Mouse (Mus musculus): ENCODE data around the gene Vwa5b2. TPM values are rescaled to one million over a fixed set of nuclear protein-coding genes. Genes with fewer than 3 reads are reported as not detected.

Vwa5b2 gene
- polyA plus RNA-seq, 1 experiment from 2014 or later, result 0.97 TPM

DNA sequence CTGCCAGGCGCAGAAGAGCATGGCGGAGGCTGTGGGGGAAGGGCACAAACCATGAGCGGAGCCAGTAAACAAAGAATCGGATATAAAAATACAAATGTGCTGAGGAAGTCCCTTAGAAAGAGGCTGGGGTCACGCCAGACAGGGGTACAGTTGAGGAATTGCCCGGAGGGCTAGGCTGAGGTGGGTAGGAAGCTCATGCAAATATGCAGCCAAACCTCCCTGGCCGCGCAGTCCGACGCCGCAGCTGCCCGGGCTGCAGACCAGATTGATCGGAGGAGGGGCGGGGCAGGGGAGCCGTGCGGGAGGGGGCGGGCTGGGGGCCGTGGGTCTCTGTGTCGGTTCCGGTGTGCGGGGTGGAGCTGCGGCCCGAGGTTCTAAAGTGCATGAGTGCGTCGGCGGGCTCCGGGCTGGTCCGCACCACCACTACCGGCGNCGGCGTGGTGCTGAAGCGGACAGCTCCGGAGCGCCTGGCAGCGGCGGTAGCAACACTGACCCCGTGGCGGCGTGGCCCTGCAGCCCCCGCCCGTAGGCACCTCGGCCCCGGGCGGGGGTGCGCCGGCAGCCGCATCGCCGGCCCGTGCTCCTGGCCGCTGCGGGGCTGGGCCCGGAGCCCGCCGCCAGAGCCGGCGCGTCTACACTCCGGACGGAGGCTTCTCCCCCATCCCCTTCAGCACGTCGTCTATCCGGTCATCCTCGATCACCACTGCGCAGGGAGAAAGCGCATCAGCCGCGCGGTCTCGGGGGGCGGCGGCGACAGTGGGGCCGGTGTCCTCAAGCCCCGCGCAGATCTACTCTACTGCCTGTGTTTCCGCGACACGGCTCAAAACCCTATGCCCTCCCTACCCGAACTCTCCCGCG is 30.5 kb downstream of the Vwa5b2 start:
- WGBS, result 2% methylated on average over 82 of the region's 83 CpGs
- Histone ChIP-seq H3K27me3 (ENCODE audit: poor library complexity, severe bottlenecking) (peaks cover 34% of the 10 kb centered on the region), H3K4me3 (peak overlapping the region; percentile 84), H3K27ac (peak overlapping the region; percentile 65), H3K9me3 (no peaks in the 10 kb centered on the region), H3K36me3 (replicated peaks) (peaks cover 27% of the 10 kb centered on the region), H3K4me1 (peaks cover 47% of the 10 kb centered on the region)
- DNase-seq (ENCODE audit: extremely low spot score, low spot score), result peak; percentile 49

DNA sequence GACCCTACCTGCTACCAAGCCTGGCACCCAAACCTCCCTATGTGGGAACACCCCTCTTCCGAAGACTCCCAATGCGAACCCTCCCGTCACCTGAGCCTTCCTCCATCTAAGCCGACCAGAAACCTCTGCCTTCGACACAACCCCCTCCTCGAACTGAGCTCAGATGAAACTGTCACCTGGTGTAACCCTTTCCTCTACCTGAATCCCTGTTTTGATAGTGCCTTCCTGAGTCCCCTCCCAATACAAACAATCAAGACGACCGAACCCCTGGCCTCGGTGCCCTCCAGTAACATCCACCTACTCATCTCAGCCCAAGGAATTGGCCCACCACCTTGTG is 31.1 kb downstream of the Vwa5b2 start:
- H3K36me3 ChIP-seq (replicated peaks), result peaks cover 25% of the 10 kb centered on the region
- DNase-seq (ENCODE audit: extremely low spot score, low spot score), result peak; percentile 24
- peaks cover 47% of the 10 kb centered on the region for H3K4me1 ChIP-seq
- H3K27me3 ChIP-seq (ENCODE audit: poor library complexity, severe bottlenecking), result peaks cover 34% of the 10 kb centered on the region
- H3K27ac ChIP-seq, result peak overlapping the region; percentile 96
- peak overlapping the region; percentile 84 for H3K4me3 ChIP-seq
- no peaks in the 10 kb centered on the region for H3K9me3 ChIP-seq
- WGBS, result 0% methylated on average over 9 of the region's 9 CpGs

DNA sequence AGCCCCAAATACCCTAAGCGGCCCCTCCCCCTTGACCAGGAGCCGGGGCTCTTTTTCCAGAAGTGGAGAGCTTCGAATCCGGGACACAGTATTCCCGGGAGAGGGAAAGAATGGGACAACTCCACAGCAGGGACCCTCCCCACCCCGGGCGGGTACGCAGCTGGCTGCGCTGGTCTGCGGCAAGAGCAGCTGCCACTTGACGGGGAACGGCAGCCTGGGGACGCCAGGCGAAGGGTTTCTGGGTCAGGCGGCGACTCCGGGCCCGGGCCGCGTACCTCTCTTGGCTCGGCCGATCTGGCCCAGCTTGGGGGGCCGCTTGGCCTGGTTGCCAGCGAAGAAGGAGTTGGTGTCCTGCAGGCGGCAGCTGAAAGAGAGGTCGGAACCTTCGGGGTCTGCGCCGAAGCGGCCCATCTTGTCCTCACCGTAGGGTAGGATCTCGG is 31.5 kb downstream of the Vwa5b2 start:
- H3K36me3 ChIP-seq (replicated peaks), result peaks cover 22% of the 10 kb centered on the region
- no peaks in the 10 kb centered on the region for H3K9me3 ChIP-seq
- peaks cover 47% of the 10 kb centered on the region for H3K4me1 ChIP-seq
- peaks cover 34% of the 10 kb centered on the region for H3K27me3 ChIP-seq (ENCODE audit: poor library complexity, severe bottlenecking)
- WGBS, result under 1% methylated on average over 32 of the region's 32 CpGs
- peak overlapping the region; percentile 84 for H3K4me3 ChIP-seq
- H3K27ac ChIP-seq, result peak overlapping the region; percentile 96
- DNase-seq (ENCODE audit: extremely low spot score, low spot score), result no peak

DNA sequence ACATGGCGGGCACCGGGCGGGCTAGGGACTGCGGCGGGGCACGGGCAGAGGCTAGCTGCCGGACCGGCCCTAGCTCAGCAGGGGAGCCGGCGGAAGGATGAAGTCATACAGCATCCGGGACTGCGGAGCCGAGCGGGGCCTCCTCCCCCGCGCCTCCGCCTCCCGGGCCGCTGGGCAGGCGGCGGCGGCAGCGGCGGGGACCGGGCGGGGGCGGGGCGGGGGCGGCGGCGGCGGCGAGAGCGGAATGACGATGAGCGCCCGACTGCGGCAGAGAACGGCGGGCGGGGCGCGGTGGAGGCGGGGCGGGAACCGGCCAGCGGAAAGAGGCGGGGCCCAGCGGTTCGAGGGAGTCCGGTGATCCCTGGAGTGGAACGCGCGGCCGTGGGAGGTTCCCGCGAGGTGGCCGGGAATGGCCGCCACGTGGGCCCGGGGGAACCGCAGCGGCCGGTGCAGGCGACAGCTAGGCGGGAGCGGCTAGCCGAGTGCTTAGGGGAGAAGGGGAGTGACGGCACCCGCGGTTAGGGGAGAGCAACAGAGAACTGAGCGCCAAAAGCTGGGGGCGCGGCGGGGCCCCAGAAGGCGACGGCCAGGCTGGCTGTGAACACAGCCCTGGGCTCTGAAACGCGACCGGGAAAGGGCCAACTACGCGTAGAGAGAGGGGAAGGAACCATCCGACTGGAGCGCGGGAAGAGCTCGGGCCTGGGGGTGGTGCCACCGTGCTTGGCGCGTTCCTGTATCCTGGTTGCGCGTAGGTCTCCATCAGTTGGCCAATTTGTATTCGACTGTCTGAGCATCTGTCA is 32.1 kb downstream of the Vwa5b2 start, which contains the start of gene Camk2n2:
TSS of gene Camk2n2 (minus strand) at position 97 of the 800 bp plus-strand sequence.
- Histone ChIP-seq H3K4me3 (peak within 1 kb of the TSS; percentile 84), H3K36me3 (replicated peaks) (peaks cover 16% of the 10 kb centered on the region), H3K27ac (peak within 1 kb of the TSS; percentile 96), H3K9me3 (no peaks in the 10 kb centered on the region), H3K4me1 (peaks cover 47% of the 10 kb centered on the region), H3K27me3 (ENCODE audit: poor library complexity, severe bottlenecking) (peaks cover 34% of the 10 kb centered on the region)
- under 1% methylated on average over 85 of the region's 92 CpGs for WGBS
- DNase-seq (ENCODE audit: extremely low spot score, low spot score), result peak; percentile 69

DNA sequence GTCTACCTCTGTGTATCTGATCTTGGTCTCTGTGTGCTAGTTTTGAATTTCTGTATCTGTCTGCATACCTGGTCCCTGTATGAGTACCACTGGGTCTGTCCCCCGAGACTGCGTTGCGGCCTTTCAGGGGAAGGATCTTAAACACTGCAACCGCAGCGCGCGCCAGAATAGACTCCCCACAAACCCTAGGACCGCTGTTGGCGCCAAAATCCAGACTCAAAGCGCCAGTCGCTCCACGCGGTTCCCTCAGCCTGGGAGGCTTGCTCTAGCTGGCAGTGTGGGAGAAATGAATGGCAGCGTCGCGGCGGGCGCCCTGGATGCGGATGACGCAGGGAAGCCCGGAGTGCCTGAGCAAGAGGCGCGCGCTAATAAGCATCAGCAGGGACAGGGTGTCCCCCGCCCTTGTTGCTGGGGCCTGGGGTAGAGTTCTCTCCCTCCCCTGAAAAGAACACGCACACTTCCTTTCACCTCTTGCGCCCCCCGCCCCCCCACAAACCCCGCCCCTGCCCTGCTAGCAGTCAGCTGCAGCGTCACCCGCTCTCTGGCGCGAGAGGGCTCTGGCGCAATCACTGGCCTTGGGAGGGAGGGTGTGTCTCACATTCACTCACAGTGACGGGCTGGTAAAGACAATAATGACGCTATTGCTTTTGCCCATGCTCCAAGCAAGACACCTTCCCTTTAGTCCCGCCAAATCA is 32.9 kb downstream of the Vwa5b2 start:
- peaks cover 47% of the 10 kb centered on the region for H3K4me1 ChIP-seq
- H3K27me3 ChIP-seq (ENCODE audit: poor library complexity, severe bottlenecking), result peaks cover 34% of the 10 kb centered on the region
- DNase-seq (ENCODE audit: extremely low spot score, low spot score), result peak; percentile 80
- WGBS, result under 1% methylated on average over 35 of the region's 37 CpGs
- peak overlapping the region; percentile 96 for H3K27ac ChIP-seq
- H3K4me3 ChIP-seq, result peak overlapping the region; percentile 84
- no peaks in the 10 kb centered on the region for H3K9me3 ChIP-seq
- H3K36me3 ChIP-seq (replicated peaks), result peaks cover 16% of the 10 kb centered on the region

DNA sequence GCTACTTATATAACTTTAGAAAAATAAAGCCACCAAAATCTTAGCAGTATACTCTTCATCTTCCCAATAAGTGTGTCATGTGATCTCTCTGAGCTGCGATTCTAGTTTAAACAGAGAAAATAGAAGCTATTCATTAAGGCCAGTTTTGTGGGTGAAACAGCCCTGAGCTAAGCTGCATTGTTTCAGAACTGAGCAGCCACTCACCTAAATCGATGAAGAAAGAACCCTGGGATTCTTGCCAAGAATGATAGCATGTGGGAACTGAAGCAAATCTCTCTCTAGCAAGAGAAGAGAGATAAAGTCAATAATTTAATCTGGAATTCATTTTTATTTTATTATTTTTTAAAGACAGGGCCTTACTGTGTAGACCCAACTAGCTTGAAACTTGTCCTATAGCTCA is 33.9 kb downstream of the Vwa5b2 start:
- Histone ChIP-seq H3K36me3 (replicated peaks) (peaks cover 8% of the 10 kb centered on the region), H3K4me3 (no peak overlapping the region), H3K27me3 (ENCODE audit: poor library complexity, severe bottlenecking) (peaks cover 32% of the 10 kb centered on the region), H3K9me3 (no peaks in the 10 kb centered on the region), H3K4me1 (peaks cover 47% of the 10 kb centered on the region), H3K27ac (no peak overlapping the region)
- no peak for DNase-seq (ENCODE audit: extremely low spot score, low spot score)
- 60% methylated on average over 2 of the region's 2 CpGs for WGBS

DNA sequence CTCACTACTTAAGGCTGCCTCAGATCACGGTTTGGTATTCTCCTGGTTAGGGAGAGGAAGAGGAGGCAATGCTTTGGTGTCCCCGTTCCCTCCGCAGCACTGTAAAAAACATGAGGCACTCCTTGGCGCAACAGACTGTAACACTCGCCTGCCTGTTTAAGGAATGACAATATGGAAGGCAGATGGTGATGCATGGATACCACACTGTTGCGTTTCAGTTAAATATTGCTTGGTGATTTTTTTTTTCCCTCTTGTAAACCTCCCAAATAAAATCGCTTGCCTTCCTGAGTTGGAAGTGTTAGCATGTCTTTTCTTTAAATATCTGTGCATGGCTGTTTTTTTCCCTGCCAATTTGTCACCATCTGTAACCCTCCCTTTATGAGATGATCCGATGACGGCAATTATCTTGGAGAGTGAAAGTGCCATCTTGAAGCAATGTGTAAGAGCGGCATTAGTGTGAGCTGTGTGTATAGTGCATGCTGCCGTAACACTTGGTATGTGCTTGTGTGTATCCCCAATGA is 39.7 kb downstream of the Vwa5b2 start:
- H3K9me3 ChIP-seq, result no peaks in the 10 kb centered on the region
- WGBS, result 63% methylated on average over 11 of the region's 11 CpGs
- peak overlapping the region; percentile 71; the same call in 1 of the 2 replicates for H3K4me3 ChIP-seq
- H3K27me3 ChIP-seq (ENCODE audit: poor library complexity, severe bottlenecking), result peaks cover 31% of the 10 kb centered on the region
- no peak for DNase-seq (ENCODE audit: extremely low spot score, low spot score)
- H3K36me3 ChIP-seq (replicated peaks), result peaks cover 5% of the 10 kb centered on the region
- H3K27ac ChIP-seq, result no peak overlapping the region
- H3K4me1 ChIP-seq, result peaks cover 15% of the 10 kb centered on the region

DNA sequence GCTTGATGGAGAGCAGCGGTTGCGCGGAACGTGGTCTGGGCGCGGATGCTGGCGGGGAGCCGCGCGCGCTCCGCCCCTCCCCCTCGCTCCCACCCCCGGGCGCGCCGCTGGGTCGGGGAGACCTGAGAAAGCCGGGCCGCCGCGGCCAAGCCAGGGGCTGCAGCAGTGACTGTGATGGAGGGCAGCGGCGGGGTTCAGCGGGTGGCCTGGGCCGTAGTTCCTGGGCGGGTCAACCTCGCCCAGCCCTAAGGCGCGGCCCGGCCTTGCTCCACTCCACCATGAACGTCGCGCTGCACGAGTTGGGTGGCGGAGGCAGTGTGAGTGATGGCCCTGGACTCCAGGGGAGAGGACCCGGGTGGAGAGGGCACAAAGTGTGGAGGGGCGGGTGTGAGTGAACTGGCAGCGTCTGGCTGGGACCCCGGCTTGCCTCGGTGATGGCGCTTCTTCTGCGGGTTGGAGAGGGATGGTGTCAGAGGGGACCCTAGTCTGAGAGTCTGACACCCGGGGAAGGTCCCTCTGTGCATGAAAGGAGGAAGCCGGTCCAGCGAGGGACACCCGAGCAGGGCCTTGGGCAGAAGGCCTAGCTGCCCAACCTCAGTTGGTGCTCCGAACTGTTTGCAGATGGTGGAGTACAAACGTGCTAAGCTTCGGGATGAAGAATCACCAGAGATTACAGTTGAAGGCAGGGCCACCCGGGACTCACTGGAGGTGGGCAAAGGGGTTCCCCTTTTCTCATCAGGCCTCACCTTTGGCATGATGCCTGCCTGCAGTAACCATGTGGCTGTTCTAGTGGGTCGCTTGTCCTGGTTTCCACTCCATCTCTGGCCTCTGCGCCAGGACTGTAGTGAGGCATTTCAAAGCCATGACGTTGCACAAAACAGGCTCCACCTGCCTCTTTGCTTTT is 40.7 kb downstream of the Vwa5b2 start, which contains the start of gene Ece2:
TSS of gene Ece2 (plus strand) at position 98 of the 904 bp plus-strand sequence.
- peaks cover 31% of the 10 kb centered on the region for H3K27me3 ChIP-seq (ENCODE audit: poor library complexity, severe bottlenecking)
- peak; percentile 35 for DNase-seq (ENCODE audit: extremely low spot score, low spot score)
- no peaks in the 10 kb centered on the region for H3K9me3 ChIP-seq
- H3K4me3 ChIP-seq, result peak within 1 kb of the TSS; percentile 71
- 8% methylated on average over 54 of the region's 54 CpGs for WGBS
- peaks cover 15% of the 10 kb centered on the region for H3K4me1 ChIP-seq
- H3K36me3 ChIP-seq (replicated peaks), result peaks cover 5% of the 10 kb centered on the region
- H3K27ac ChIP-seq, result peak within 1 kb of the TSS; percentile 89

DNA sequence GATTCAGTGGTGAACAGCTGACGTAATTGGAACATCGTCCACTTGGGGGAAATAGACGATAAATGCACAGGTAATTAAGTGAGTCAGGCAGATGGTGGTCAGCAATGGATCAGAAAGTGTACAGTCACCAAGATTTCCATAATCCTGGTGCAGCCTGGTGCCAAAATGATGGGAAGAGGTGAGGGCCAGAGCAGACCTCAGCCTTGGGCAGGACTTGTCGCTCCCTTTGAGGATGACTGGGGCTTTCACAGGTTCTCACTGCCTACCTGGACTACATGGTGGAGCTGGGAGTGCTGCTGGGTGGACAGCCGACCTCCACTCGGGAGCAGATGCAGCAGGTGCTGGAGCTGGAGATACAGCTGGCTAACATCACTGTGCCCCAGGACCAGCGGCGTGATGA is 48.1 kb downstream of the Vwa5b2 start:
- 91% methylated on average over 8 of the region's 8 CpGs for WGBS
- Histone ChIP-seq H3K4me3 (no peak overlapping the region), H3K27me3 (ENCODE audit: poor library complexity, severe bottlenecking) (no peaks in the 10 kb centered on the region), H3K9me3 (no peaks in the 10 kb centered on the region), H3K4me1 (peaks cover 4% of the 10 kb centered on the region; the same call in 1 of the 2 replicates), H3K27ac (no peak overlapping the region), H3K36me3 (replicated peaks) (peaks cover 4% of the 10 kb centered on the region)
- DNase-seq (ENCODE audit: extremely low spot score, low spot score), result no peak

DNA sequence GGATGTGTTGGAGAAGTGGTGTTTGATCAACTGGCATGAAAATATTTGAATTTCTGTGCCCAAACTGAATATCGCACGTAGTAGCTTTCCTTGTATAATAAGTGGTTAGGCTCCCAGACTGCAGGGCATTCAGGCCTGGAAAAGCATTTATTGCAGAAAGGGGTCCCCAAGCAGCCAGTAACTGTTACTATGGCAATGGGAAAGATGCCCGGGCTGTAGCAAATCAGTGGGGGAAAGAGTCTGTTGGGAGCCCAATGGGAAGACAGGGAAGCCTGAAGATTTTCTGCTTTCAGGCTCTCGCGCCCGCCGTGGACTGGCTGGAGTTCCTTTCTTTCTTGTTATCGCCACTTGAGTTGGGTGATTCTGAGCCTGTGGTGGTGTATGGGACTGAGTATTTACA is 49.1 kb downstream of the Vwa5b2 start:
- Histone ChIP-seq H3K9me3 (no peaks in the 10 kb centered on the region), H3K36me3 (replicated peaks) (no peaks in the 10 kb centered on the region), H3K27me3 (ENCODE audit: poor library complexity, severe bottlenecking) (no peaks in the 10 kb centered on the region), H3K4me1 (peaks cover 4% of the 10 kb centered on the region; the same call in 1 of the 2 replicates), H3K27ac (no peak overlapping the region), H3K4me3 (no peak overlapping the region)
- WGBS, result 87% methylated on average over 8 of the region's 8 CpGs
- DNase-seq (ENCODE audit: extremely low spot score, low spot score), result no peak

DNA sequence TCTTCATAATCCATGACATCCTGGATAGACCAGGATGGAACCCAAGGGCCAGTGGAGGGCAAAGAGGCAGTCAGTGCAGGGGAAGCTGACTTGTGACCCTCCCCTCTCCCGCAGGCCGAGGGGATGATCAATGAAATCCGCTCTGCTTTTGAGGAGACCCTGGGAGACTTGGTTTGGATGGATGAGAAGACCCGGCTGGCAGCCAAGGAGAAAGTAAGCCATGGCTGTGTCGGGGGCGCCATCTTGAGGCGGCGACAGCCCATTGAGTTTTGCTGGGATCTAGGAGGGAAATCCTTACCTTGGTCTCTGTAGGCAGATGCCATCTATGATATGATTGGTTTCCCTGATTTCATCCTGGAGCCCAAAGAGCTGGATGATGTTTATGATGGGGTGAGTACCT is 52.9 kb downstream of the Vwa5b2 start:
- whole genome bisulfite sequencing, result under 1% methylated on average over 8 of the region's 8 CpGs
- Histone ChIP-seq H3K4me1 (peaks cover 4% of the 10 kb centered on the region; the same call in 1 of the 2 replicates), H3K27me3 (ENCODE audit: poor library complexity, severe bottlenecking) (no peaks in the 10 kb centered on the region), H3K36me3 (replicated peaks) (no peaks in the 10 kb centered on the region), H3K4me3 (no peak overlapping the region), H3K9me3 (no peaks in the 10 kb centered on the region), H3K27ac (no peak overlapping the region)
- peak; percentile 65 for DNase-seq (ENCODE audit: extremely low spot score, low spot score)

Data from forebrain, embryonic 10.5 days (tissue).